Mouse (Mus musculus) olfactory bulb, adult 2 months (tissue): ENCODE data around the gene Ugcg.

Experiments used
- CTCF ChIP-seq: fragments of 200-500 bp; IDR thresholded peaks from 2 replicates; pipeline ENCODE4 v1.5.1; 2012; ENCODE audit warnings: low read depth, mild to moderate bottlenecking, low read length, moderate library complexity; ENCODE audit not compliant: insufficient read depth
- POLR2A ChIP-seq: fragments of 200-500 bp; IDR thresholded peaks from 2 replicates; pipeline ENCODE4 v1.6.1; 2012; ENCODE audit warnings: mild to moderate bottlenecking, low read depth, low read length, moderate library complexity; ENCODE audit not compliant: insufficient read depth

- no peak for TF ChIP-seq CTCF
- no peak for TF ChIP-seq POLR2A
Measured at GRCm38 (mm10) chr4:59157654-59158053, 31.4 kb upstream of the Ugcg start.
